Mouse (Mus musculus) heart, adult 9 months (tissue): ENCODE measurements around the gene Fshr.
"Not testable (repeated sequence)": the region's sequence is repeated elsewhere in the genome, so short reads cannot be mapped to it uniquely, and the experiment has no call there.

Experiments used
- DNase-seq, 2 experiments: peaks; one replicate each; pipeline ENCODE4 v3.0.0; 2022; ENCODE audit warnings: low spot score in 2 of 2

Gene Fshr

DNA sequence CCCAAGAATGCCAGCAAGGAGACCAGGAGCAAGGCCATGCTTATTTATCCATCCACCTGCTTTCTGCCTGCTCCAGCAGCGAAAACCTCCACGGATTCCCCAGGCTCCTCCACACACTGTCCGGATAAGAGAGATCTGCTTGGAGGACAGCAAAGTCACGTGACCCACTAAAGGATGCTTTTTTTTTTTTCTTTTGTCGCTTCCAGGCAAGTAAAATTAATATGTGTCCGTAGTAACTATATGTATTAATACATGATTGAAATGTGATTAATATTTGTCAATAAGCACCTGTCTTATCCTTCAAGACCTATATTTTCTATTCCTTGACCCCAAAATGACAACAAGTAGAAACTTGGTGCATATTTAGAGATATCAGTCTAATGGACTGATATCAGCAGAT, at the start of gene Fshr:
Gene Fshr, minus strand, starts transcription at position 101 of the 400 bp plus-strand sequence.
- DNase-seq, result no peak

DNA sequence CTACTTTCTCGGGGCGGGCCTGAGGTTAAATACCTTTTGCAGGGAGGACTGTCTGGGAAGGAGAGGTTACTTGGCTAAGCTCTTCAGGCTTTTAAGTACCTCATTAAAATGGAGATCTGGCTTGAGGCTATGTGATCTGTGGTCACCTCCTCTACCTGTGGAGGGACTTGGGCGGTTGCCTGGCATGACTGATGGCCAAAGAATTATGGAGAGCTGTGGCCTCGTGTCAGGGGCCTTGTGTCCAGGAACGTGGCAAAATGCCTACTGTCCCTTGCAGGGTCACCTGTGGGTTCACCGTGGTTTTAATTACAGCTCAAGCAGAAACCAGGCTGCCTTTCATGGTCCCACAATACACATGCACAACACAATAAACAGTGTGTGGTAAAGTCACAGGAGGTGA, 1.7 kb upstream of the Fshr start:
- no peak for DNase-seq

DNA sequence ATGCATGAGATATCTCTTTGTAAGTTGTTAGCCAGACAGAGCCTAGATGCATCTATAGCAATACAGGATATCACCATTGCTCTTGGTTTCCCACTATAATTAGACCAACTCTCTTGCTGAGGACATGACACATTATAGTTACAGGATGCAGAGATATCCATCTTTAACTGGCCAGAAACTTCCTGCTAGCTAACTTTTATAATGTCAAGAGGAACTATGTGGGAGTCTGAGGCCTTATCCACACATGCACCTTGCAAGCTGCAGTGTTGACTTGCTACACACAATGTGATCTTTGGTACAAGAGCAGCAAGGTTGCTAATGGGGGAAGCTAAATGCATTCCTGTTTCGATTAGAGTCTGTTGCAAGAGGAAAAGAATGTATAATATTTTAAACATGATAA, 26.9 kb downstream of the Fshr start:
- DNase-seq, result no peak

DNA sequence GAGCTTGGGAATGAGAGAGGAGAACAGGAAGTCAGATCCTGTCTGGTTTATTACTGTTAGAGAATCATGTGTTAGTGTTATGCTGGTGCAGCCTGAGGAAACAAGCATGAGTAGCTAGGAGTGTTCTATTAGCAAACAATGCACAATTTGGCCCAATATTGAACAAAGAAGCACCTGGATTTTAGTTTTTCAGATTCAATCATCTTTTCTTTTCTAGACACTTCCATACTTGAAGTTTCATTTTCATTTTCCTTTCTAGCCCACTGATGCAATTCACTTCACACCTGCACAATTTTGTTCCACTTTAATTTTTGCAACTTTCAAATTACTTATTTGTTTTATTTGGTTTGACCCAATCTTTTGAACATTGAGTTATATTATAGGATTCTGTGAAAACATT, 35.7 kb downstream of the Fshr start:
- DNase-seq, result no peak

DNA sequence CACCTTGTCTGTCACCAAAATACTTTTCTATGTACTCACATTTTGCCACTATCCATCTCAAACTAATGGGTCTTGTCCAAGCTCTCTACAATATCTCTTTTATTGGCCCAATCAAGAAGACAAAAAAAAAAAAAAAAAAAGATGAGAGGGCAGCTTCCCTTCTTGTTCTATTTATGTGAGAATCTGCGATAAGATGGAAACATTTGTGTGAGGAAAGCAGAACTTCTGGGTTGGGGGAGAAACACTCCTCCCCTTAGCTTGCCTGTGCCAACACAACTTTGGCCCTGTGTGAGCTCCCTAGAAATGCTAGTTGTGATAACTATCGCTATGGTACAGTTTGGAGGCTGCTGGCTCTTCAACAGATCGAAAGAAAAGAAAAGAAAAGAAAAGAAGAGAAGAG, 38.0 kb downstream of the Fshr start:
- DNase-seq, result no peak

DNA sequence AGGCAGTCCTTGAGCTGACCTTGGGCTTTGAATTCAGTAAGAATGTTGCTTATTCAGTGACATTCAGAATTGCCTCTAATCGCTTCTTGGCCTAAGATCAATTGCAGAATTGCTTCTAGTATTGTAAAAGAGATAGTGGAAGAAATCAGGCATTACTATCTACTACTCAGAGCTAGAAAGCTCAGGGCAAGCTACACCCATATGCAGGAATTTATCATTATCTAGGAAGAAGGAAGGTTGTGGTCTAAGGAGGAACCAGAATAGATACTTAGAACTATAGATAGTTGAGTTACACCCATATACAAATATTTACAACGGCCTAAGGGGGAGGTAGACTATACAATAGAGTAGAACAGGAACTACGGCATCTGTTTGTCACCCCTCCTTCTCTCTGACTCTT, 41.1 kb downstream of the Fshr start:
- not testable (repeated sequence) for DNase-seq

DNA sequence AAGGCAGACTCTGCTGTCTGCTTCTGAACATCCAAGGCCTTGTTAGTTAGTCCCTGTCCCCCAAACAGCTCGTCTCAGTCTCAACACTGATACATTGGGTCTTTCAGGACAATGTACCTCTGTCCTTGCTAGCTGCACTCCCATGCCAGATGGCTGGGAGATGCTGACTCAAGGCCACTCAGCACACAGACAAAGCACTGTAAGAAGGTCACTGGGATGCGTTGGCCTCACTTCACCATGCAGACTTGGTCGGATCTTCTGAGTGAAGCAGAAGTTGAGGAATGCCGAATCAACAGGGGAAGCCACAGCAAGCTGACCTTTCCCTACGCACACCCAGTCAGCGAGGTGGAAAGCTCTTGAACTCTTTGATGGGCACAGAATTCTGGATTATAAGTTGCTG, 55.7 kb downstream of the Fshr start:
- no peak for DNase-seq

DNA sequence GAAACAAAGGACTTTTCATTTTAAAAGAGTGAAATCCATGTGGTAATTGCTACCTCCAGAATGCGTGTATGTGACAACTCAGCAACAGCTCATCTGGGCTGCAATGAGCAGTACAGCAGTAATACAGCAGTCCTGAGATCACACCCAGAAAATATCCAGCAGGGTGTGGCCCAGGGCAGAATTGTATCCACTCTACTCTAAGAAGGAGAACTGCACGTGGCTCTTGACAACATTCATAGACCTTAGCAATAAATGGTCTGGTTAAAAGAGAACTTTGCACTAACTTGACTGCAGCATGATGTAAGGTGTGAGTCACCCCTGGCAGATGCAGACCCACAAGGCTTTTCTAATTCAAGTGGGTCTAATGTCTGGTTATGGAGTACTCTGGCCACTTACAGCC, 80.5 kb downstream of the Fshr start:
- DNase-seq, result no peak

DNA sequence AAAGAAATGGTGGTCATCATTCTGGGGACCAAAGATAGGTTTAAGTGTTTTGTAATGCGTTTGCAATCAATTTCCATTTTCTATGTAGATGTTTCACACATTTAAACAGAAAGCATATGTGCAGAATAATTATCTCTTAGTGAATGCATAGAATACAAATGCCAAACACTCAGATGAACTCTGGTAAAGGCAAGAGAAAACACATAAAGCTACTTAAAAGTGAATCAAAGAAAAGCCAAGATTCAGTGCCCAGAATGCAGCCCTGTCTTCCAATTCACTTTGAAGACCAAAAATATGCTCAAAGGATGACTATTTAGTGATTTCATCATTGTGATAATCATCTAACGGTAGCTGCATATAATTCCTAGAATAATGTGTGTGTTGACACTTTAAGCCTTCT, 81.2 kb downstream of the Fshr start:
- no peak for DNase-seq

DNA sequence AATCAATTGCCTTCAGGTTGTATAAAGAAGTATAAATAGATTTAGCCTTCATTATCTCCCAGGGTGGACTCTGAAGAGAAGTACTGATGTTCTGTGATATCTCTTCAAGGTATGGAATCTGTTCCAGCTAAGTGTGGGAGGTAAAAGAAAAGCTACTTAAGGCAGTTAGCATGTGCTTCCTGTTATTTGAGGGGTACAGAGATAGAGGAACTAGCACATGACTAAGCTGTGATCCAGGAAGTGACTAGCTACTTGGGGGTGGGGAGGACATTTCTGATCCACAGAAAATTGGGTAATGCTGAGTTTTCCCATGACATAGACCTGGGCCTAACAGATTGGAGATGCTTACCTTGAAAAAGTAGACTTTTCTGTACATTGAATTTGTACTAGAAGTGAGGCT, 86.5 kb downstream of the Fshr start:
- DNase-seq, result no peak

DNA sequence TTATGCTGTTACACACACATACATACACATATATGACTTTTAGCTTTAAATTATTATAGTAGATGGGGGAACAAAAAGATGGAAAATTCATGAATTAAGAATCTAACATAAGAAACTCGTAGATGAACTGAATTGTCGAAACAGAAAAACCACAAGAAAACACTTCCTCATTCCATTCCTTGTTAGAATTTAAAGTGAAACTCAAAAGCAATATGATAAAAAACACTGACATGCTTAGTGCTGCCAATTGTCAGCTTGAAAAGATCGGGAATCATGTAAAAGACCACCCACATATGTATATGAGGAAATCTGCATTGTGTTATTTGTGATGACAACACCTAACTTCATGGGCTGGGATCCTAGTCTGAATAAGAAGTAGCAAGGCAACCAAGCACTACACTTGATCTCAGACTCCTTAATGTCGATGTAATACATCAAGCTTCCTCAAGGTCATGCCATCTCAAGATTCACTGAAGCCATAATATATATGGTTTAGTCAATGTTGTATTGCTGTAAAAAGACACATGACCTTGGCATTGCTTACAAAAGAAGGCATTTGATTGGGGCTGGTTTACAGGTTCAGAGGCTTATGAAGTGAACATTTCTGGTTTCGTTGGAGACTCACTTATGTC, 99.6 kb downstream of the Fshr start:
- DNase-seq, result no peak

DNA sequence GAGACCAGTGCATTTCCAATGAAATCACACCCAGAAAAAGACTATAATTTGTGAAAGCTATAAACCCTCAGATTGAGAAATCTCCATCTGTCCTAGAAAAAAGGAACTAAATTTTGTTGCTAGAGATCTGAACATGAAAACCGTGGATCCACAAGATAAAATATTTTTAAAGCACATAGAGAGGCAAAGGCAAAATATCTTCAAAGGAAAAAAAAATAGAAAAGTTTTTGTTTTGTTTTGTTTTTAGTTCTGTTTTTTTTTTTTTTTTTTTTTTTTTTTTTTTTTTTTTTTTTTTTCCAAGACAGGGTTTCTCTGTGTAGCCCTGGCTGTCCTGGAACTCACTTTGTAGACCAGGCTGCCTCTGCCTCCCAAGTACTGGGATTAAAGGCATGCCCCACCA, 100.7 kb downstream of the Fshr start:
- not testable (repeated sequence) for DNase-seq

DNA sequence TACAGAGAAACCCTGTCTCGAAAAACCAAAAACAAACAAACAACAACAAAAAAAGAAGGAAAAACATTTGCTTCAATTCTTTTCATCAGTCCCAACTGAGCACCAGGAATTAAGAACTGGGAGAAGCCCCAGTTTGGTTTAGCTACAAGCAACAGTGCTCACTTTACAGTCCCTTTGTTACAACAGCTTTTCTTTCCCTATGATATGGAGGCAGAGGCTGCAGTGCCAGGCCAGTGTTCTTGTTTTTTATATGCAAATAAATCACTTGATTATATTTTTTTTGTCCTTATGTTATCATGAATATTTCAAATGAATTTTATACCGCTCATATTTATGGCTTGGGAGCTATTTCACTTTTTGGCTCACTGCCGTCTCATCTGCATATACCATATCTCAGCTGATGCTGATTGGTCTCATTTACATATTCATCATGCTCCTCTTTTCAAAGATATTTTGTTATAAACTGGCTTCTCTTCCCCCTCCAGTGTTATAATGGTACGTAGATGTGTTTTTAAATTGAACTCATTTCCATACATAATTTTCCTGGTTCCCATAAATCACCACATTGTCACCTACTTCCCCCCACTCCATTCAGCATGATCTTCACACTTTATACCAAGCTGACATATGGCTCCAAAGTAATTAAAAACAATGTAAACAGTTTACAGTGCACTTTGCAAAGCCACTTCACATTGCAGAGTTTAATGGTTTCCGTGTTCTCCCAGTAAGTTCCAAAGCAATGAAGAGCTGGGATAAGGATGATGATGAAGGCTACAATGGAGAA, 110.6 kb downstream of the Fshr start:
- DNase-seq, result no peak

DNA sequence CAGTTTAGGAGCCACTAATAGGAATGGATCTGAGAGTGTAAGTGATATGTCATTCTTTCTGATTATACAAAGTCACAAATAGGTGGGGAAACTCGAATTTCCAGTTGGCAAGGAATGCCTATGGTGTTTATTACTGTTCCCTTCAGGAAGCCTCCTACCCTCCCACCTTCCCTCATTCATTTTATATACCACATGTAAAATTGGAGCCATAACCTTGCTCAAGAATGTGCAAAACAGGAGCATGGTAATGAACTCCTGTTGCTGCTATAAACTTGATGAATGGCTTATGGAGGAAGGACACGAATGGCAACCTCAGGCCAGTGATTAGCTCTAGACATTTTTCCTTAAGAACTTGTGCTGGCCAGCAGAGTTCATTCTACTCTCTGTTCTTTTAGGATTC, 117.6 kb downstream of the Fshr start:
- no peak for DNase-seq

DNA sequence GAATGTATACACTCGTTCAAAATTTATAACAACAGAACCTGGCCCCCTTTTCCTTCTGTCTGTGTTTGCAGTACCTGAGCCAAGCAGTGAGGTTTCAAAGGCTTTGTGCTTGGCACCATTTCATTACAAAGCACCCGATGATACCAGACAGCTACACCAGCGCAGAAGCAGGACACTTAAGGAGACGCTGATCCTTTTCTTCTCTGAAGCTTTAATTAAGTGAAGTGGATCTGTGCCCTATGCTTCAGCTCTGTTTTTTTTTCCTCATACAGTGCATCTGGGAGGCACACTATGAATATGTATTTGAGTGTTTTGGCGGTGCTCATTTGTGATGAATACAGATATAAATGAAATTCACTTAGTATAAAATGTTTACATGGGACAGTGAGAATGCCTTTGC, 120.8 kb downstream of the Fshr start:
- no peak for DNase-seq

DNA sequence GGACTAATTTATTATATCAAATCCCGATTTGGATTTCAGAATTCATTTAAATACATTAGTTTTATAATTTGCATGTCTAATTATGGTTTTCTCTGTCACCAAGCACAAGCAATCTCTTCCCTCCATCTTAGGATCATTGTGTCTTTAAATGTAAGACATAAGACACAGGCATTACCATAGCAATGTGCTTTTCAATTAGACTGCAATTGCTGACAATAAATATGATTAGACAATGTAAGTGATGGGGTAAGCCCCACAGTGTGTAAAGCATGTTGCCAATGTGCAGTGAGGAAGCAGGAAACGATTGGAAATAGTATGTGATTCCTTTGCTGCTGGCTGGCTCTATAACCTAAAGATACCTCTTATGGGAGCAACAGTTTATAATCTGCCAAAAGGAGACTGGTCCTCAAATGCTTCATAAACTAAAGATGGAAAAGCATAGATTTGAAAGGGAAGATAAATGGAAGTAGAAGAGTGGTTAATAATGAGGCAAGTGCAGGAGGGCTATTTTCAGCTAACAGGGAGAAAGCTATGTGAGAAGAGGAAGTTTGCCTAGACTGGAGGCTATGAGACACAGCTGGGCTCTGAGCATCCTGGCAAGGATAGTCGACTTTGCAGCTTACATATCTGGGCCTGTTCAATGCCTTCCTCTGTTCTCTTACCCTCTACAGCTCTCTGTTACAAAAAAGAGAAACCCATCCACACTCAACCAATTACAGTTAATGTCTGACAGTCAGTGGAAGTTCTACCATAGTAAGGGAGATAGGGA, 136.0 kb downstream of the Fshr start:
- no peak for DNase-seq

DNA sequence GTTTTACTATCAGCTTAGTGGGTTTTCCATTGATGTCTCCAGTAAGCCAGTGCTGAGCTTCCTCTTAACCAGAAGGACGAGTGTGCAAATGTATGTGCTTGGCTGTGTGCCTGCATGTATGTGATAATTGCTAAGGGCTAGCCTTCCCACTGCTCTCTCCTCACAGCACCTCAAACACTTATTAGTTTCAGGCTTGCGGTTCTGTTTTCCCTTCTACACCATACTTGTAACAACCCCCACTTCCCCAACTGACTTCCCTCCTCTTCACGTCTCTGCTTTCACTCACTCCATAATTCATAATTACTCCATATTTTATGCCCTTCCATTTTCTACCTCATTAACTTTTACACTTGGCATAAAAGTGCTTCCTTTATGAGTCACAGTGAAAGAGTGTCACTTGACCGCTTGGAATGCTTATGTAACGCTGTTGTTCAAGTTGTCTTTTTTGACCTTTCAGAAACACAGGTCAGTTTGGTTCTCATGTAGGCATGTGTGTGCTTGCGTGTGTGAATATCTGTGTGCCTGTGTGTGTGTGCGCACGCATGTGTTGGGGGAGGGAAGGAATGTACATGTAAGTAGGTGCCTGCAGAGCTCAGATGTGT, 138.0 kb downstream of the Fshr start:
- DNase-seq, result no peak

DNA sequence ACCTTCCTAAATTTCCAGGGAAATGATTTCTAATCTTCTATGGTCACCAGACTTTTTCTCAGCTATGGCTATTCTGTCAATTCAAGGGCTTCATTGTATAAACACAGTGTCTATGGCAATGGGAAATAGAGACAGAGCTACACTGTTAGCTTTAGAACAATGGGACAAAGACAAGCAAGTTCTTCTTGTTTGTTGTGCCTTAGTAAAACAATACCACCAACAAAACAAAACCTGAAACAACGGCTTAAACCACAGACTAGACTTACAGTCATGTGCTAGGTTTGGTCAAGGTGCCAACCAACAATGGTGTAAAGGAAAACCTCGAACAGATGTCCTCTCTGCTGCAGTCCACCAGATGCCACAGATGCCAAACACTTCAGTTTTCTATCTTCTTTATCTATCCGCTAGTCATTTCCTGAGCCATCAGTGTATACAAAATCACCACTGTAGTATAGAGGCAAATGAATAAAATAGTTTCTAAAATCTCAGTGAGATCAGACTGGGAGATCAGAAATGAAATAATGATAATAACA, 149.4 kb downstream of the Fshr start:
- DNase-seq, result no peak

DNA sequence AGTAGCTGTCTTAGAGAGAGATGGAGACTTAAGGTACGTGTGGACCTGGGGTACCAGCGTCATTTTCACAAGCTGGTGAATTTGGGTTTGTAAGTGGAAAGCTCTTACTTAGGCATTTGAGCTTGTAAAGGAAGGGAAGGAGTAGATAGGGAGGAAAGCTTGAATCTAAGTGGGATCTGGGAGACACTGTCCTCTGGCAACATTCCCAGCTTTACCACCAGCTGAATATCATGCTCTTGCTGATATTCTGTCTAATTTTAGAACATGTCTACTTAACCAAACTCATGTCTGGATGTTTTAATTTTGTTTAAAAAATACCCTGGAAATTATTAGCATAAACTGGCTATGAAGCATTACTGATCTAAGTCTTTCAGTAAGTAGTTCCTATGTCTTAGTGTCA, 151.4 kb downstream of the Fshr start:
- DNase-seq, result no peak

DNA sequence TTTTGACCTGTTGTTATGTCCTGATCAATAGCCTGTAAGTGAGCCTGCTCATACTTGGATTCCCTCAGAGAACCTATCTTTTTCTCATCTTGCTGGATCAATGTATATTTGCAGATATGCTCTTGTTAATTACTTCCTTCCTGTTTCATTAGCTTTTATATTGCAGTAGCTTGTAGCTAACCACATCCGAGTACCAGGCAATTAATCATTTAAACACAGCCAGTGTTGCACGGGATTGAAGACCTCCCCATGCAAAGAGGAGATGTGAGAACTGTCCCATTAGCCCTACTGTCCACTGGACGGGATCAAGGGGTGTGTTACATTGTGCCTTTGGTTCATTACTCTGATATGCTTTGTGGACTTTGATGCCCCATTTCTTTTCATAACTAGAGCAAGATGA, 154.5 kb downstream of the Fshr start:
- no peak for DNase-seq

DNA sequence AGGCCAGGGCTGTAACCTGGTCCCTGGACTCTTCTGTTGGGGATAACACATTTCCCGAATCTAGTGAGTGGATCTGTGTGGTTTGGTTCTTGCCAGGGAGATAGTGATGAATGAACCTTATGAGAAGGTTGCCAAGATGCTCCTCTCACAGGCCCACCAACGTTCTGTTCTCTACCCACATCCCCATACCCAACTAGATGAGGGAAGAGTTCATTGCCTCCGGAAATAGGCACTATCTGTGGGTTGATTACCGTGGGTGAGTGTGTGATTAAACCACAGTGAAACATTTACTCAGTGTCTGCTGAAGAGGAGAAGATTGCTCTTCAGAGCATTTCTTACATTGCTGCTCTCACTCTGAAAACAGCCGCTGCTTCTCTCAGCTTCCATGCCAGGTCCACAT, 163.8 kb downstream of the Fshr start:
- no peak for DNase-seq

DNA sequence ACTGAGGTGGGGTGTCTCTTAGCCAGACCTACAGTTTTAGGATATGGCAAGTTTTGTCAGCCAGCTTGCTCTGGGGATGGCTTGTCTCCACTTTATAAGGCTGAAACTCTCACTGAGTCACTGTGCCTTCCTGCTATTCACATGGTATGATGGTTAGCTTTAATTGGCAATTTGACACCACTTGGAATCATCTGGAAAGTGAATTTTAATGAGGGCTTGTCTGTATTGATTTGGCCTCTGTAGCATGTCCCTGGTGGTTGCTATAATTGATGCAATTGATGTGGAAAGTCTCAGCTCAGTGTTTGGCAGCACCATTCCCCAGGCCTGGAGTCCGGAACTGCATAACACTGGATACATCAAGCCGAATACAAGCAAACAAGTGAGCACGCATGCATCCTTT, 164.4 kb downstream of the Fshr start:
- no peak for DNase-seq
